Mouse (Mus musculus) midbrain, embryonic 10.5 days (tissue): ENCODE data around the gene Gadd45gip1. TPM values are rescaled to one million over a fixed set of nuclear protein-coding genes. Genes with fewer than 3 reads are reported as not detected.
A peak's percentile ranks its signal among the peaks of the same experiment; 100 is the strongest.

ENCODE experiments used
- DNase-seq: peaks from one replicate; pipeline ENCODE4 v3.0.0-alpha.2; 2017; ENCODE audit warnings: low spot score
- H3K27ac ChIP-seq: fragments of 300-500 bp; sonication (generic); replicated peaks from 2 replicates; pipeline ENCODE4 v1.5.1; 2016; ENCODE audit warnings: mild to moderate bottlenecking
- H3K27me3 ChIP-seq: fragments of 300-500 bp; sonication (generic); 2 replicates; pipeline ENCODE4 v1.6.1; 2016; ENCODE audit warnings: low read depth, mild to moderate bottlenecking; ENCODE audit not compliant: poor library complexity, severe bottlenecking
- H3K36me3 ChIP-seq: fragments of 300-500 bp; sonication (generic); 2 replicates; pipeline ENCODE4 v1.6.1; 2016; ENCODE audit warnings: mild to moderate bottlenecking, moderate library complexity
- H3K4me1 ChIP-seq: fragments of 300-500 bp; sonication (generic); 2 replicates; pipeline ENCODE4 v1.6.1; 2016
- H3K4me3 ChIP-seq: fragments of 300-500 bp; sonication (generic); 2 replicates; pipeline ENCODE4 v1.5.1; 2016; ENCODE audit warnings: mild to moderate bottlenecking, moderate library complexity
- H3K9me3 ChIP-seq: fragments of 300-500 bp; sonication (generic); replicated peaks from 2 replicates; pipeline ENCODE4 v1.6.1; 2016; ENCODE audit warnings: mild to moderate bottlenecking
- WGBS: fragments of 180-500 bp; shearing (Covaris S2); methylation state at CpG from one replicate; pipeline ENCODE4 v1.1.7; 2016; 5-methylcytosine and 5-hydroxymethylcytosine counted together
- polyA plus RNA-seq: library from polyadenylated mRNA; unstranded; fragments of >200 nt; fragmentation: Nextera tagmentation; extraction: Ambion mirVana; gene quantifications from 2 replicates; pipeline ENCODE4 v1.2.1, GENCODE M21; 2016

Gene Gadd45gip1
- polyA plus RNA-seq, 1 experiment from 2014 or later, result 47.2 TPM

GRCm38 (mm10) chr8:84788896-84789295 is 42.4 kb upstream of the Gadd45gip1 start:
- H3K4me3 ChIP-seq, result no peak overlapping the region
- 11% methylated on average over 11 of the region's 11 CpGs for WGBS
- H3K4me1 ChIP-seq, result peaks cover 6% of the 10 kb centered on the region

GRCm38 (mm10) chr8:84789345-84789744 is 42.0 kb upstream of the Gadd45gip1 start:
- Histone ChIP-seq H3K4me3 (no peak overlapping the region), H3K27me3 (peaks cover 100% of the 10 kb centered on the region), H3K36me3 (no peaks in the 10 kb centered on the region), H3K27ac (no peak overlapping the region), H3K4me1 (peaks cover 11% of the 10 kb centered on the region), H3K9me3 (no peaks in the 10 kb centered on the region)
- 44% methylated on average over 5 of the region's 5 CpGs for WGBS
- DNase-seq, result no peak

More at GRCm38 (mm10) chr8:84788896-84789295, 42.4 kb upstream of the Gadd45gip1 start:
- H3K27ac ChIP-seq, result no peak overlapping the region
- no peaks in the 10 kb centered on the region for H3K36me3 ChIP-seq
- DNase-seq, result no peak
- H3K27me3 ChIP-seq, result peaks cover 100% of the 10 kb centered on the region
- H3K9me3 ChIP-seq, result no peaks in the 10 kb centered on the region

GRCm38 (mm10) chr8:84789855-84790486 is 41.4 kb upstream of the Gadd45gip1 start:
- Histone ChIP-seq H3K36me3 (no peaks in the 10 kb centered on the region), H3K27ac (no peak overlapping the region), H3K27me3 (peaks cover 100% of the 10 kb centered on the region), H3K4me1 (peaks cover 11% of the 10 kb centered on the region), H3K9me3 (no peaks in the 10 kb centered on the region), H3K4me3 (no peak overlapping the region)
- DNase-seq, result no peak
- WGBS, result 83% methylated on average over 9 of the region's 9 CpGs

- WGBS, result 74% methylated on average over 2 of the region's 2 CpGs
Observed at GRCm38 (mm10) chr8:84790537-84790936, 40.8 kb upstream of the Gadd45gip1 start.

GRCm38 (mm10) chr8:84792429-84792947 is 38.8 kb upstream of the Gadd45gip1 start:
- no peak for DNase-seq
- no peaks in the 10 kb centered on the region for H3K36me3 ChIP-seq
- no peaks in the 10 kb centered on the region for H3K9me3 ChIP-seq
- H3K27me3 ChIP-seq, result peaks cover 100% of the 10 kb centered on the region
- peaks cover 8% of the 10 kb centered on the region for H3K4me1 ChIP-seq
- no peak overlapping the region for H3K4me3 ChIP-seq
- no peak overlapping the region for H3K27ac ChIP-seq
- 72% methylated on average over 12 of the region's 12 CpGs for WGBS

More at GRCm38 (mm10) chr8:84790537-84790936, 40.8 kb upstream of the Gadd45gip1 start:
- Histone ChIP-seq H3K36me3 (no peaks in the 10 kb centered on the region), H3K27me3 (peaks cover 100% of the 10 kb centered on the region), H3K4me1 (peaks cover 8% of the 10 kb centered on the region), H3K4me3 (no peak overlapping the region), H3K9me3 (no peaks in the 10 kb centered on the region), H3K27ac (no peak overlapping the region)
- DNase-seq, result no peak

- Histone ChIP-seq H3K4me1 (peaks cover 8% of the 10 kb centered on the region), H3K4me3 (no peak overlapping the region), H3K9me3 (no peaks in the 10 kb centered on the region), H3K27ac (no peak overlapping the region), H3K36me3 (no peaks in the 10 kb centered on the region), H3K27me3 (peaks cover 100% of the 10 kb centered on the region)
- DNase-seq, result no peak
- WGBS, result 83% methylated on average over 9 of the region's 9 CpGs
Observed at GRCm38 (mm10) chr8:84793134-84793533, 38.2 kb upstream of the Gadd45gip1 start.

GRCm38 (mm10) chr8:84793791-84794485 is 37.4 kb upstream of the Gadd45gip1 start:
- peaks cover 100% of the 10 kb centered on the region for H3K27me3 ChIP-seq
- no peak overlapping the region for H3K27ac ChIP-seq
- no peak for DNase-seq
- H3K4me3 ChIP-seq, result no peak overlapping the region
- H3K36me3 ChIP-seq, result no peaks in the 10 kb centered on the region
- H3K4me1 ChIP-seq, result peaks cover 10% of the 10 kb centered on the region
- no peaks in the 10 kb centered on the region for H3K9me3 ChIP-seq
- WGBS, result 56% methylated on average over 13 of the region's 13 CpGs

- no peak overlapping the region for H3K27ac ChIP-seq
- H3K4me1 ChIP-seq, result peaks cover 16% of the 10 kb centered on the region
- H3K36me3 ChIP-seq, result no peaks in the 10 kb centered on the region
- 44% methylated on average over 7 of the region's 7 CpGs for WGBS
- H3K4me3 ChIP-seq, result no peak overlapping the region
- no peak for DNase-seq
- H3K27me3 ChIP-seq, result peaks cover 100% of the 10 kb centered on the region
- no peaks in the 10 kb centered on the region for H3K9me3 ChIP-seq
Observed at GRCm38 (mm10) chr8:84794486-84794885, 36.8 kb upstream of the Gadd45gip1 start.

GRCm38 (mm10) chr8:84797256-84797797 is 34.0 kb upstream of the Gadd45gip1 start:
- DNase-seq, result no peak
- Histone ChIP-seq H3K9me3 (no peaks in the 10 kb centered on the region), H3K36me3 (no peaks in the 10 kb centered on the region), H3K4me3 (no peak overlapping the region), H3K4me1 (peaks cover 24% of the 10 kb centered on the region), H3K27ac (no peak overlapping the region), H3K27me3 (peaks cover 98% of the 10 kb centered on the region)
- WGBS, result 70% methylated on average over 15 of the region's 15 CpGs

- Histone ChIP-seq H3K27ac (no peak overlapping the region), H3K4me1 (peaks cover 24% of the 10 kb centered on the region), H3K27me3 (peaks cover 98% of the 10 kb centered on the region), H3K36me3 (no peaks in the 10 kb centered on the region), H3K4me3 (no peak overlapping the region), H3K9me3 (no peaks in the 10 kb centered on the region)
- no peak for DNase-seq
- 72% methylated on average over 6 of the region's 6 CpGs for WGBS
Observed at GRCm38 (mm10) chr8:84797971-84798370, 33.4 kb upstream of the Gadd45gip1 start.

GRCm38 (mm10) chr8:84798446-84799135 is 32.7 kb upstream of the Gadd45gip1 start:
- DNase-seq, result no peak
- no peak overlapping the region for H3K27ac ChIP-seq
- 30% methylated on average over 10 of the region's 10 CpGs for WGBS

GRCm38 (mm10) chr8:84799136-84799931 is 32.0 kb upstream of the Gadd45gip1 start:
- Histone ChIP-seq H3K36me3 (no peaks in the 10 kb centered on the region), H3K9me3 (no peaks in the 10 kb centered on the region), H3K4me1 (peaks cover 16% of the 10 kb centered on the region), H3K4me3 (peak overlapping the region; percentile 60), H3K27ac (peak overlapping the region; percentile 59; the same call in 1 of the 2 replicates), H3K27me3 (peaks cover 98% of the 10 kb centered on the region)
- peak; percentile 45 for DNase-seq
- 2% methylated on average over 89 of the region's 108 CpGs for WGBS

More at GRCm38 (mm10) chr8:84798446-84799135, 32.7 kb upstream of the Gadd45gip1 start:
- Histone ChIP-seq H3K36me3 (no peaks in the 10 kb centered on the region), H3K27me3 (peaks cover 98% of the 10 kb centered on the region), H3K4me3 (peak overlapping the region; percentile 60), H3K9me3 (no peaks in the 10 kb centered on the region), H3K4me1 (peaks cover 23% of the 10 kb centered on the region)
